Mouse (Mus musculus): Measurements from ENCODE around the gene Pde4dip.

Pde4dip gene

DNA sequence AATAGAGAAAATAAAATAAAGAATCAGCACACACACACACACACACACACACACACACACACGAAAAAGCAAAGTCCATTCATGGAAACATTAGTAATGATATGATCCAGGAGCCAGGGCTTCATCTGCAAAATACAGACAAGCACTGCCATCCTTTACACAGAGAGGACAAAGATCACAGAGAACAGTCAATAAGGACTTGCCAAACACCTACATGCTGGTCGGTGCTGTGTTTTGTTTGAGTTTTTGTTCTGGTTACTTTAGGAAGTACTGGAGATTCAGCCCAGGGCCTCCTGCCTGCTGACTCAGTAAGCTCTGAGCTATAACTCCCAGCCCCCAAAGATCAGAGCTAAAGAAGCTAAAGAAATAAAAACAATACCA lies 43.7 kb downstream of the Pde4dip start:
- no peak for DNase-seq (ENCODE audit: low read depth, low spot score)

GRCm38 (mm10) chr3:97844163-97844820 lies 44.2 kb downstream of the Pde4dip start:
- no peak for DNase-seq (ENCODE audit: low read depth, low spot score)

GRCm38 (mm10) chr3:97842641-97843040 lies 45.9 kb downstream of the Pde4dip start:
- no peak for DNase-seq (ENCODE audit: low read depth, low spot score)

GRCm38 (mm10) chr3:97840439-97840838 lies 48.1 kb downstream of the Pde4dip start:
- no peak for DNase-seq (ENCODE audit: low read depth, low spot score)

DNA sequence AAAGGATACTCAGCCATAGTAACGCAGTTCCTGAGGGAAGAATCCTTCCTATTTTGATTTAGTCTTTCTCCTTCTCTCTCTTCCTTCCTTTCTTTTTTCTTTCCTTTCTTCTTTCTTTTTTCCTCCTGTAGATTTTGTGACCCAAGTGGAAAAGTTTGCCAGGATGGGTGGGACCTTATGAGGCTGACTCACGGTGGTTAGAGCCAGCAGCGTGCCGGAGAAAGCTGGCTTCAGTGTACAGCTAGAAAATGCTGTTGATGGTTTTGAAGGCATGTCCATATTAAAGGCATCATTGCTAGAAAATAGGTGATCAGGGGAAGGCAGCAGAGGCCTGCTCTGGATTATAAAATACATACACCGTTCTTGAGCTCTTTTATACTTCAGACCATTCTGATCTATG lies 52.6 kb downstream of the Pde4dip start:
- no peak for DNase-seq (ENCODE audit: low read depth, low spot score)

DNA sequence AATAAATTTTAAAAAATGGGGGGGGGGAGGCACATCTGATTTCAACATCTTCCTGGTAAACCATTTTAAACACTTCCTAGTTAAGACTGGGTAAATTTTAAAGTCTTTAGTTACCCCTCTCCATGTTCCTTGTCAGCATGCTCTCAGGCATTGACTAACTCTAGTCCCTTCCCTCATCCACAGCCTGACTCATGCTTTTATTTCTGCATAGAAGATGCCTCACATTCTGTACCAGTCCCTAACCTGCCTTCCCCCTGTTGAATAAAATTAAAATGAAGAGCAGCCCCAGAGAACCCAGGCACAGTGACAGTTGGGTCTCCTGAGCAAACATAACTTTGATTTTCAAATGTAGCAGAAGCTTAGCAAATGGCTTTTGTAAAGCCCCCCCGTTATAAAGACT lies 53.9 kb downstream of the Pde4dip start:
- DNase-seq (ENCODE audit: low read depth, low spot score), result no peak

- peak; percentile 44 for DNase-seq (ENCODE audit: low read depth, low spot score)
Measured at GRCm38 (mm10) chr3:97831564-97832320, 56.8 kb downstream of the Pde4dip start.

- DNase-seq (ENCODE audit: low read depth, low spot score), result no peak
Measured at GRCm38 (mm10) chr3:97830622-97831021, 57.9 kb downstream of the Pde4dip start.

- DNase-seq (ENCODE audit: low read depth, low spot score), result no peak
Measured at GRCm38 (mm10) chr3:97830122-97830521, 58.4 kb downstream of the Pde4dip start.

- DNase-seq (ENCODE audit: low read depth, low spot score), result no peak
Measured at GRCm38 (mm10) chr3:97828286-97828685, 60.2 kb downstream of the Pde4dip start.

- DNase-seq (ENCODE audit: low read depth, low spot score), result no peak
Measured at GRCm38 (mm10) chr3:97825246-97825645, 63.3 kb downstream of the Pde4dip start.

- peak; percentile 20 for DNase-seq (ENCODE audit: low read depth, low spot score)
Measured at GRCm38 (mm10) chr3:97824744-97825143, 63.8 kb downstream of the Pde4dip start.

DNA sequence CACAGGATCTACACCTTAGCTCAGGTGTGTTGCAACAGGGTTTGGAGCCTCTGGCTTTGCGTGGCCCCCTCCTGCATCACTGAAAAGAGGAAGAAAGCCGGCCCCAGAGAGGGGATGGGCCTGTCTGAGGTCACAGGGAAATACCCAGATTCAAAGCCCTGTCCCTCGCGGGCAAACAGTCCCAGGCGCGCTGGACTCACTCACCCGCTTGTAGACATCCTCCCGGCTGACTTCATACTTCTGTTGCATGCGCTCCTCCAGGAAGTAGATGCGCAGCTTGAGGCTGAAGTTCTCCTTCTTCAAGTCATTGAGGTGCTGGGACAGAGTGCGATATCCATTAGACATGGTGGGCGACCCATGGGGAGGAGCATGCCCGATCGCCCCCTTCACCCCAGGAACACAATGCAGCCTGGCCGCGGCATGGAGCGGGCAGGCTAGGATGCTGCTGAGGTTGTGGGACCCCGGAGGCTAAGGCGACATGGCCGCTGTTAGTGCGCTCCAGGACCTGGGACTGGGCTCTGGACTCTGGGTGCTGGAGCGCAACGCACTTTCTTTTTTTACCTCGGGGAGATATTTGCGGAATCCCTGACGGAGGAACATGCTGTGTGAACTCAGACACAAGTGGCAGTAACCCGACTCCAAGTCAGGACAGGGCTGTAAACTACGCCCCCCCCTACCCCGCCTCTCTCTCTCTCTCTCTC lies 64.3 kb downstream of the Pde4dip start:
- peak; percentile 70 for DNase-seq (ENCODE audit: low read depth, low spot score)

DNA sequence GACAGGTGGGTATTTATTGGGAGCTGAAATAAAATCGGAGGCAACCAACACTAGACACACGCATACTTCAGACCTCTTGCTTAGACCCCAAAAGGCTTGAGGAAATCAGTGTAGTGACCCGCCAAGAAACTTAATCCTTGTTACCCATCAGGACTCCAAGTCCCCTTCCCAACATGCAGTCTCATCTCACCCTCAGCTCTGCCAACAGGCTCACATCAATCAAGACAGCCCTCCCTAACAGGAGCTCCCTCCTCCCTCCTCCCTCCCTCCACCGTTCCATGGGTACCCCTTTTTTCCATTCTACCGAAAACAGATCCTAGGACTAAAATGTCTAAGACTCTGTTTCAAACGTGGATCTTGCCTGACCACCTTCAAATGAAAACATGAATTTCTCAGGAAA lies 65.1 kb downstream of the Pde4dip start:
- DNase-seq (ENCODE audit: low read depth, low spot score), result no peak

GRCm38 (mm10) chr3:97819050-97819449 lies 69.5 kb downstream of the Pde4dip start:
- no peak for DNase-seq (ENCODE audit: low read depth, low spot score)

DNA sequence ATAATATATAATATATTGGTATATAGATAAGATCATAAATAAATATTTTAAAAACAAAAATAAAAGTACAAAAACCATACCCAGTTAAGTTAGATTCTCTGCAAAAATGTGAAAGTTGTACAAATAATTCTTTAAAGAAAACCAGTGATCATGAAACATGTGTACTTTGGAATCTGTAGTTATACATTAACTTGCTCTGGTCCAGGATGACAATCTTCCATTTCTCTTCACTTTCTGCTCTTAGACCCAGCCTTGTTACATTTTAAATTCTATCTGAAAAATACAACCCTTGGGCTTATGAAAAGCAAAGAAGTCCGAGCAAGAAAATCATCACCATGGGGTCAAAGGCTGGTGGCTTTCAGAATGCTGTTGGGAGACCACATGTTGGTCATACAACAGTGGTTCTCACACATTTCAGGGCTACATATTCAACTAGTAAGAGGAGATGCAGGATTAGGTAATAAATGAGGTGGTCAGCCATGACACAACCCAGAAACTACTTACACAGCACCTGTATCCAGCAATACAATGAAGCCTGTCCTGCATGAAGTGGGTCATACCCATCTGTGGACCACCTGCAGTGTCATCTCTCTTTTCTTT lies 70.0 kb downstream of the Pde4dip start:
- DNase-seq (ENCODE audit: low read depth, low spot score), result no peak

DNA sequence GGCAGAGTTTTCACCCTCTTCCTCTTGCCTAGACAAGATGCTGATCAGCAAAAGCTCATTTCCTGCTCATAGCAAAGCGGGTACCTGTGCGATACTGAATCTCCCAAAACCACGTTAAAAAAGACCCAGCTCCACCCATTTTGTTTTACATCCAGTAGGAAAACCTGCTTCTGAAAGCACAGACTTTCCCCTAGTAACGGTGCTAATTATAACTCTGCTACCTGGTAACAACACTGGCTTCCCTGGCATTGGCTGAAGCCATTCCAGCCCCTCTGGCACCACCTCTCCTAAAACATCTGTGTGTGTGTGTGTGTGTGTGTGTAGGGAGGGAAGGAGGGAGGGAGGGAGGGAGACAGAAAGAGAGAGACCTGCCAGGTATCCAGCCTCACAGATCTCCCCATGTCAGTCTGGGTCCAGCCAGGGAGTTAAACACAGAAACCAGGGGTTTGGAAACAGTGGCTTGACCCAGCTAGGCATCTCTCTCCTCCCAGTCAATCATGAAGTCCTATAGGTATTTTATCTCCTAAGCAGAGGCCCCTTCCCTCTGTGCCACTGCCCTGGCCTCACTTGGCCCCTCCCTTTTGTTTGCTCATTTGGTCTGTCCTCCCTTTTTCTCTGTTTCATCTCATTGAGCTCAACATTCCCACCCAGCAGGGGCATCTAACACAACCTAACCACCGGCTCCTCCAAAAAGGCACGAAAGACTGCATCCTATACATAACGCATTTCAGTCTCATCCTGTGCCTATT lies 76.7 kb downstream of the Pde4dip start:
- DNase-seq (ENCODE audit: low read depth, low spot score), result no peak

DNA sequence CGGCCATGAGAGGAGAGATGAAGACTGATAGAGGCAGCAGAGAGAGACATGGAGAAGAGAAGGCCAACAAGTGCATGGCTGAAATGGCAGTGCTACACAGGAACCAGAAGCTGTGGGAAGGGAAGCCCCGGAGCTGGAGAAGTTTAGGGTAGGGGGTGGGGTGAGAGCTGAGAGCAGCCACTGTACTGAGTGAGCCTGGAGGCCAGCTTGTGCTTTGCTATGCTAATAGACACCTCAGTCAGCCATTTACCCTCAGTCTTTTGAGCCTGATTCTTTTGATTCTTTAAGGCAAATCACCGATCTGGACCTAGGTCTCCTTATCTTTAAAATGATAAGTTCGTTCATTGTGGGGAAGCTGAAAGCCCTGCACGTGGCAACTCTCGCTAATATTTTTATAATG lies 77.3 kb downstream of the Pde4dip start:
- DNase-seq (ENCODE audit: low read depth, low spot score), result no peak

DNA sequence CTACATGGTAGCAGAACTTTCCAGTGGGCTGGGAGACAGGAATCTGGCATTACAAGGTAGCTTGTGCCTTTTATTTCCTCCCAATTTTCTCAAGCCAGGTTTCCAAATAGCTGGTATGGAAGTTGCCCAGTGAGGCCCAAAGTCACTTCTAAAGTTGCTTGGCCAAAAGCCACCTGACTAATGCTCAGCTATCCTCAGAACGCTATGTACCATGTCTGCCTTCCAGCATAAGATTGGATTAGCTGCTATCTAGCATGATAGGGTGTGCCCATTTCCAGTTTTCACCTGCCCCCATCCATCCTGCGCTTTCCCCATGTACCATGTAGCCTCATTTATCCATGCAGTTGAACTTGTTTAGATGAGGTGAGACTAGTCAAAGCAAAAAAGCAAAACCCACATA lies 78.2 kb downstream of the Pde4dip start:
- DNase-seq (ENCODE audit: low read depth, low spot score), result no peak

DNA sequence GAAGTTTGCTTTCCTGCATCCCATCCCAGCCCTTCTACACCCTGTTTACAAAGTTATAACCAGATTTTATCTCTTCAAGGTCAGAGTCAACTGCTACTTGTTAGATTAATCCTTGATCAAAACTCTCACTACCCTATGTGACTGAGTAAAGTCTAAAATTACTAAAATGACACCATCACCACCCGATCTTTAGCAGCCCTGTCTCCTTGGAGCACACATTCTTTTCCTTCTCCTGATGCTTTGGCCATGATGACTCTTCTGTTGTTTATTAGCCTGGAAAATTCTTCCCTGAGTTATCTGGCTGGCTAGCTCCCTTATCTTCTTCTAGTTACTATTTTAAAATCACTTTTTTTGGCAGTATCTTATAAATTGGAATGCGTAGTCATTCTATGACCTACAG lies 82.9 kb downstream of the Pde4dip start:
- no peak for DNase-seq (ENCODE audit: low read depth, low spot score)

- DNase-seq (ENCODE audit: low read depth, low spot score), result no peak
Measured at GRCm38 (mm10) chr3:97803675-97804074, 84.8 kb downstream of the Pde4dip start.

GRCm38 (mm10) chr3:97802927-97803326 lies 85.6 kb downstream of the Pde4dip start:
- DNase-seq (ENCODE audit: low read depth, low spot score), result no peak

All from A20 (cell line).